ENCODE assay signal across 11 mouse cellular contexts in the genomic region with DNA sequence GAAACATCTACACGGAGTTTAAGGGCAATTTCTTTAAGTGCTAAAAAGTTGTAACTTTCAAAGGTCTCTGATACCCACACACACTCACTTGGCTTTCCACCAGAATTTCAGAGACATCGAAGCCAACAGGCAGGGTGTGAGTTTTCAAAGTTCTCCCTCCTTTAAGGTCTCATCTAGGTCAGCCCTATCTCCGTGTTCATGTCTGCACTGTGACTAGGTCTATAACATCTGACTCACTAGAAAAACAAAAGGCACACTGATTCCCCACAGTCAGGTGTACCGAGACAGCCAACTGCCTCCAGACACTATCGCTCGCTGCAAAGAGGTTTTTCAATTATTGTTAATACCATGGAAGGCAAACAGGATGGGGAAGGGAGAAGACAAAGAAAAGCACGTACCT. TPM values are rescaled to one million over a fixed set of nuclear protein-coding genes. Genes with fewer than 3 reads are reported as not detected.
A peak's percentile ranks its signal among the peaks of the same experiment; 100 is the strongest.
DNase-seq lines count a peak whose midpoint lies in the region; ATAC-seq lines count a peak whose summit lies in the region.
"Had no signal": no experiment of that assay in that cellular context is flagged by ENCODE, and none has a peak within 500 bp of the region (broad histone marks: within the 10 kb centered on the region; RNA-seq: fewer than 3 reads in every experiment).

No protein-coding gene starts in this region.

- DNase-seq in cerebellum, adult 9-10 months, result peak; percentile 30
- no peak for DNase-seq in cerebellum, postnatal 36 days
- DNase-seq in limb, embryonic 10.5 days (ENCODE audit: low spot score), result no peak
- no peak for DNase-seq in urinary bladder, postnatal 14 days (ENCODE audit: low spot score)
- no peak for DNase-seq in layer of hippocampus, adult 11-12 months (ENCODE audit: low spot score)
- DNase-seq: lung, postnatal 36 days; right cerebral cortex, adult 18-20 months; thymus, adult 18-20 months had no signal

- whole genome bisulfite sequencing in limb, embryonic 13.5 days, result 77% methylated on average over 7 of the region's 7 CpGs
- WGBS in limb, embryonic 10.5 days, result 84% methylated on average over 7 of the region's 7 CpGs
- whole genome bisulfite sequencing in intestine, embryonic 16.5 days, result 68% methylated on average over 7 of the region's 7 CpGs
- 81% methylated on average over 7 of the region's 7 CpGs for WGBS in neural tube, embryonic 13.5 days

- peaks cover 25% of the 10 kb centered on the region for H3K27me3 ChIP-seq in limb, embryonic 13.5 days
- H3K27me3 ChIP-seq in limb, embryonic 10.5 days (ENCODE audit: low read depth, poor library complexity, severe bottlenecking), result peaks cover 52% of the 10 kb centered on the region
- H3K27me3 ChIP-seq in intestine, embryonic 16.5 days (replicated peaks; ENCODE audit: control insufficient read depth, insufficient read depth, low read length), result no peaks in the 10 kb centered on the region
- H3K27me3 ChIP-seq in neural tube, embryonic 13.5 days, result peaks cover 17% of the 10 kb centered on the region

- H3K4me3 ChIP-seq in limb, embryonic 13.5 days, result no peak overlapping the region
- H3K4me3 ChIP-seq in limb, embryonic 10.5 days, result no peak overlapping the region
- peak overlapping the region; percentile 4; the same call in 1 of the 2 replicates for H3K4me3 ChIP-seq in intestine, embryonic 16.5 days (ENCODE audit: low read length)
- H3K4me3 ChIP-seq in neural tube, embryonic 13.5 days, result peak overlapping the region; percentile 76

- H3K4me2 ChIP-seq in limb, embryonic 13.5 days (replicated peaks), result peak overlapping the region; percentile 97
- peak overlapping the region; percentile 89 for H3K4me2 ChIP-seq in intestine, embryonic 16.5 days (ENCODE audit: low read depth, low read length)
- H3K4me2 ChIP-seq in neural tube, embryonic 13.5 days, result peak overlapping the region; percentile 85

- no peaks in the 10 kb centered on the region for H3K9me3 ChIP-seq in limb, embryonic 13.5 days
- H3K9me3 ChIP-seq in limb, embryonic 10.5 days (replicated peaks), result no peaks in the 10 kb centered on the region
- no peaks in the 10 kb centered on the region for H3K9me3 ChIP-seq in intestine, embryonic 16.5 days (ENCODE audit: control insufficient read depth, low read length)
- no peaks in the 10 kb centered on the region for H3K9me3 ChIP-seq in neural tube, embryonic 13.5 days

- H3K27ac ChIP-seq in limb, embryonic 13.5 days, result no peak overlapping the region
- no peak overlapping the region for H3K27ac ChIP-seq in limb, embryonic 10.5 days
- H3K27ac ChIP-seq in intestine, embryonic 16.5 days (ENCODE audit: low read length), result no peak overlapping the region
- no peak overlapping the region for H3K27ac ChIP-seq in neural tube, embryonic 13.5 days (replicated peaks)

- peaks cover 63% of the 10 kb centered on the region for H3K4me1 ChIP-seq in limb, embryonic 13.5 days
- peaks cover 27% of the 10 kb centered on the region for H3K4me1 ChIP-seq in limb, embryonic 10.5 days
- peaks cover 28% of the 10 kb centered on the region for H3K4me1 ChIP-seq in intestine, embryonic 16.5 days (ENCODE audit: control insufficient read depth, insufficient read depth, low read length)
- H3K4me1 ChIP-seq in neural tube, embryonic 13.5 days (replicated peaks), result peaks cover 73% of the 10 kb centered on the region

- no peak for ATAC-seq in limb, embryonic 13.5 days (ENCODE audit: low FRiP score, low read depth)
- ATAC-seq in intestine, embryonic 16.5 days, result no peak
- no peak for ATAC-seq in neural tube, embryonic 13.5 days (ENCODE audit: low read depth)

- H3K36me3 ChIP-seq in limb, embryonic 13.5 days, result no peaks in the 10 kb centered on the region
- no peaks in the 10 kb centered on the region for H3K36me3 ChIP-seq in limb, embryonic 10.5 days
- no peaks in the 10 kb centered on the region for H3K36me3 ChIP-seq in intestine, embryonic 16.5 days (ENCODE audit: control insufficient read depth, insufficient read depth, low read length)
- no peaks in the 10 kb centered on the region for H3K36me3 ChIP-seq in neural tube, embryonic 13.5 days

- no peak overlapping the region for H3K9ac ChIP-seq in limb, embryonic 13.5 days
- no peak overlapping the region for H3K9ac ChIP-seq in intestine, embryonic 16.5 days (ENCODE audit: low read depth, low read length)
- H3K9ac ChIP-seq in neural tube, embryonic 13.5 days, result no peak overlapping the region

RNA-seq across cellular contexts. Expression of gene Adcy9, which starts 2.8 kb away (rescaled TPM):
- 1.3 and 1.5 TPM in 2 replicates for polyA plus RNA-seq in limb, embryonic 13.5 days (2015; fragmentation: Nextera tagmentation; extraction: Ambion mirVana)
- 0.26 and 0.41 TPM in 2 replicates for polyA plus RNA-seq in limb, embryonic 10.5 days (2016; fragmentation: Nextera tagmentation; extraction: Ambion mirVana)
- polyA plus RNA-seq in intestine, embryonic 16.5 days (2015; fragmentation: Nextera tagmentation; extraction: Ambion mirVana), result 1.2 and 1.3 TPM in 2 replicates
- polyA plus RNA-seq in neural tube, embryonic 13.5 days (2015; fragmentation: Nextera tagmentation; extraction: Ambion mirVana), result 2.8 and 2.9 TPM in 2 replicates

Comparison
In these comparisons a context has a peak if more than half of its experiments do, and no peak if none do; other contexts are left out.
1. H3K4me3 ChIP-seq: peak in intestine, embryonic 16.5 days (single experiment) and neural tube, embryonic 13.5 days (single experiment); none in limb, embryonic 13.5 days (single experiment) and limb, embryonic 10.5 days (single experiment).
2. Peak in every context shown above with its lines, with median percentiles within 50 percentile points of each other: H3K4me2 ChIP-seq.